Mouse (Mus musculus) CH12.LX (cell line): ENCODE measurements around the gene Slc12a5. TPM values are rescaled to one million over a fixed set of nuclear protein-coding genes. Genes with fewer than 3 reads are reported as not detected.

Experiments
- DNase-seq: peaks from one replicate; pipeline ENCODE4 v3.0.0-alpha.2; 2013; ENCODE audit errors: extremely low read depth
- H3K27ac ChIP-seq: 2 replicates; pipeline ENCODE4 v1.5.1; 2012; ENCODE audit warnings: low read depth, mild to moderate bottlenecking, control low read depth, moderate library complexity; ENCODE audit not compliant: insufficient read depth
- H3K27me3 ChIP-seq: replicated peaks from 2 replicates; pipeline ENCODE3; 2012; ENCODE audit warnings: inconsistent platforms
- H3K36me3 ChIP-seq, 2 experiments: replicated peaks in 1 of 2; 2 replicates each; pipeline versions ENCODE3 to v1.6.1; 2012; ENCODE audit warnings: inconsistent platforms in 1 of 2, low read length in 1 of 2, mild to moderate bottlenecking in 1 of 2, mixed read lengths in 1 of 2, moderate library complexity in 1 of 2; ENCODE audit not compliant: control insufficient read depth in 1 of 2, insufficient read depth in 1 of 2
- H3K4me1 ChIP-seq, 2 experiments: 2 replicates each; pipeline ENCODE4 v1.6.1; 2012; ENCODE audit warnings: inconsistent platforms in 1 of 2, moderate library complexity in 1 of 2; ENCODE audit not compliant: insufficient read depth in 2 of 2, control insufficient read depth in 1 of 2
- H3K4me2 ChIP-seq: 2 replicates; pipeline ENCODE4 v1.6.1; 2012; ENCODE audit warnings: low read depth, mild to moderate bottlenecking, control low read depth; ENCODE audit not compliant: poor library complexity, insufficient read depth, severe bottlenecking
- H3K4me3 ChIP-seq, 3 experiments: fragments of 150-350 bp in 1 of 3; sonication (generic) in 1 of 3; replicated peaks in 1 of 3; 2 replicates each; pipeline versions ENCODE3 to v1.5.1; 2011 to 2012; ENCODE audit warnings: low read depth in 2 of 3, low read length in 2 of 3, mild to moderate bottlenecking in 2 of 3, moderate library complexity in 2 of 3, control low read depth in 1 of 3, improper control_type of control experiment in 1 of 3, inconsistent platforms in 1 of 3, mixed read lengths in 1 of 3; ENCODE audit not compliant: poor library complexity in 1 of 3
- H3K79me2 ChIP-seq: replicated peaks from 2 replicates; pipeline ENCODE4 v1.6.1; 2012; ENCODE audit warnings: mild to moderate bottlenecking, moderate library complexity; ENCODE audit not compliant: control insufficient read depth, poor library complexity, insufficient read depth, severe bottlenecking; ENCODE audit errors: extremely low read depth
- H3K9ac ChIP-seq: 2 replicates; pipeline ENCODE4 v1.6.1; 2012; ENCODE audit warnings: low read depth, mild to moderate bottlenecking, control low read depth, moderate library complexity; ENCODE audit not compliant: insufficient read depth
- H3K9me3 ChIP-seq: replicated peaks from 2 replicates; pipeline ENCODE3; 2012; ENCODE audit warnings: low read length, inconsistent platforms, mixed read lengths
- ELF1 ChIP-seq: IDR thresholded peaks from 2 replicates; pipeline ENCODE4 v1.6.1; 2014; ENCODE audit warnings: low read depth, mild to moderate bottlenecking, inconsistent platforms, low read length, improper control_type of control experiment
- EP300 ChIP-seq: IDR thresholded peaks from 2 replicates; pipeline ENCODE4 v1.6.1; 2011; ENCODE audit warnings: low read length, improper control_type of control experiment
- GABPA ChIP-seq: IDR thresholded peaks from 2 replicates; pipeline ENCODE4 v1.6.1; 2012; ENCODE audit warnings: low read depth, low read length, improper control_type of control experiment, inconsistent platforms; ENCODE audit not compliant: insufficient replicate concordance
- JUN ChIP-seq: IDR thresholded peaks from 2 replicates; pipeline ENCODE4 v1.6.1; 2011; ENCODE audit warnings: low read depth, mild to moderate bottlenecking, low read length, improper control_type of control experiment, moderate library complexity; ENCODE audit not compliant: insufficient read depth
- MAX ChIP-seq: IDR thresholded peaks from 2 replicates; pipeline ENCODE4 v1.6.1; 2011; ENCODE audit warnings: low read length, improper control_type of control experiment
- MXI1 ChIP-seq: IDR thresholded peaks from 2 replicates; pipeline ENCODE4 v1.6.1; 2011; ENCODE audit warnings: mild to moderate bottlenecking, low read depth, low read length, improper control_type of control experiment
- NELFE ChIP-seq: IDR thresholded peaks from 2 replicates; pipeline ENCODE4 v1.6.1; 2011; ENCODE audit warnings: low read depth, low read length, improper control_type of control experiment
- NRF1 ChIP-seq: IDR thresholded peaks from 2 replicates; pipeline ENCODE4 v1.6.1; 2014; ENCODE audit warnings: low read depth, mild to moderate bottlenecking, inconsistent platforms, low read length, improper control_type of control experiment, moderate library complexity
- POLR2AphosphoS2 ChIP-seq: IDR thresholded peaks from 2 replicates; pipeline ENCODE4 v1.6.1; 2011; ENCODE audit warnings: low read depth, low read length, improper control_type of control experiment
- SMC3 ChIP-seq: IDR thresholded peaks from 2 replicates; pipeline ENCODE4 v1.6.1; 2011; ENCODE audit warnings: low read depth, low read length, improper control_type of control experiment
- TBP ChIP-seq: conservative IDR thresholded peaks from 2 replicates; pipeline ENCODE4 v1.6.1; 2011; ENCODE audit warnings: low read depth, low read length, improper control_type of control experiment
- USF2 ChIP-seq: conservative IDR thresholded peaks from 2 replicates; pipeline ENCODE4 v1.6.1; 2011; ENCODE audit warnings: low read depth, low read length, improper control_type of control experiment
- ZC3H11A ChIP-seq: IDR thresholded peaks from 2 replicates; pipeline ENCODE4 v1.6.1; 2012; ENCODE audit warnings: low read depth, mild to moderate bottlenecking, inconsistent platforms, low read length, improper control_type of control experiment
- ZKSCAN1 ChIP-seq: IDR thresholded peaks from 2 replicates; pipeline ENCODE4 v1.6.1; 2012; ENCODE audit warnings: low read depth, inconsistent platforms, low read length, improper control_type of control experiment, borderline replicate concordance
- ZMIZ1 ChIP-seq: IDR thresholded peaks from 2 replicates; pipeline ENCODE4 v1.6.1; 2012; ENCODE audit warnings: low read depth, mild to moderate bottlenecking, inconsistent platforms, low read length, improper control_type of control experiment
- dilution Hi-C: fragments of 300-500 bp; cut with MboI; formaldehyde crosslinking; loops from 2 replicates; pipeline ENCODE4 v1.14.3; 2020; ENCODE audit warnings: low sequenced_read_pairs; ENCODE audit not compliant: extremely low pct_unique_long_range_greater_than_20kb, extremely low pct_ligation_motif_present
- in situ Hi-C: fragments of 300-500 bp; cut with MboI; formaldehyde crosslinking; loops from 3 replicates; pipeline ENCODE4 v1.14.3; 2019; ENCODE audit warnings: low sequenced_read_pairs, low pct_ligation_motif_present, low pct_unique_long_range_greater_than_20kb, mixed read lengths
- polyA plus RNA-seq: library from polyadenylated mRNA; unstranded; fragments of >175 nt; gene quantifications from 2 replicates; pipeline ENCODE4 v1.2.1, GENCODE M21; 2012; ENCODE audit warnings: low read depth; ENCODE audit not compliant: insufficient read length
- total RNA-seq, 2 experiments: library from RNA; depleted of rRNA; stranded (reverse); fragments of 300-350 nt in 1 of 2; fragments of >200 nt in 1 of 2; gene quantifications; 2 replicates each; pipeline ENCODE4 v1.2.3; 2012 to 2014

The Slc12a5 gene
- total and polyA plus RNA-seq, 3 experiments = 0.05 to 0.83 (median 0.30) TPM

GRCm38 (mm10) chr2:165010351-165010750, 49.7 kb downstream of the Slc12a5 start:
- Histone ChIP-seq H3K27ac (no peak overlapping the region), H3K9me3 (no peaks in the 10 kb centered on the region), H3K79me2 (no peaks in the 10 kb centered on the region), H3K9ac (no peak overlapping the region), H3K4me3 (no peak overlapping the region), H3K27me3 (no peaks in the 10 kb centered on the region), H3K4me2 (no peak overlapping the region), H3K36me3 (peaks cover 54 to 84% of the 10 kb centered on the region in 2 experiments), H3K4me1 (peaks cover 0 to 12% of the 10 kb centered on the region in 2 experiments; a peak in 1 of 4 replicates)
- dilution Hi-C loops (no loop called here), in situ Hi-C loops (no loop called here)
- TF ChIP-seq JUN (no peak), NRF1 (no peak), ZC3H11A (no peak), TBP (no peak), GABPA (no peak), ZMIZ1 (no peak), ELF1 (no peak), ZKSCAN1 (no peak), NELFE (no peak), MAX (no peak), EP300 (no peak), SMC3 (no peak), USF2 (no peak), MXI1 (no peak), POLR2AphosphoS2 (no peak)
- no peak for DNase-seq

- Histone ChIP-seq H3K36me3 (peaks cover 27 to 70% of the 10 kb centered on the region in 2 experiments), H3K9ac (no peak overlapping the region), H3K4me3 (no peak overlapping the region), H3K9me3 (no peaks in the 10 kb centered on the region), H3K4me2 (no peak overlapping the region), H3K27ac (no peak overlapping the region), H3K27me3 (no peaks in the 10 kb centered on the region), H3K4me1 (peaks cover 0 to 20% of the 10 kb centered on the region in 2 experiments; a peak in 1 of 4 replicates), H3K79me2 (no peaks in the 10 kb centered on the region)
- in situ Hi-C loops = no loop called here
- dilution Hi-C loops = no loop called here
- no peak for TF ChIP-seq MAX
- no peak for TF ChIP-seq JUN
- TF ChIP-seq EP300 = no peak
- TF ChIP-seq ZKSCAN1 = no peak
- DNase-seq = no peak
Measured at GRCm38 (mm10) chr2:165014935-165015334, 54.3 kb downstream of the Slc12a5 start.
